Mouse (Mus musculus) lung, adult 18-20 months (tissue): ENCODE data around the gene Parp1.
A peak's percentile ranks its signal among the peaks of the same experiment; 100 is the strongest.
"Not testable (repeated sequence)": the region's sequence is repeated elsewhere in the genome, so short reads cannot be mapped to it uniquely, and the experiment has no call there.

Experiments used
- DNase-seq, 2 experiments: peaks; one replicate each; pipeline ENCODE4 v3.0.0; 2022; ENCODE audit warnings: mixed read lengths in 2 of 2

Gene Parp1

DNA sequence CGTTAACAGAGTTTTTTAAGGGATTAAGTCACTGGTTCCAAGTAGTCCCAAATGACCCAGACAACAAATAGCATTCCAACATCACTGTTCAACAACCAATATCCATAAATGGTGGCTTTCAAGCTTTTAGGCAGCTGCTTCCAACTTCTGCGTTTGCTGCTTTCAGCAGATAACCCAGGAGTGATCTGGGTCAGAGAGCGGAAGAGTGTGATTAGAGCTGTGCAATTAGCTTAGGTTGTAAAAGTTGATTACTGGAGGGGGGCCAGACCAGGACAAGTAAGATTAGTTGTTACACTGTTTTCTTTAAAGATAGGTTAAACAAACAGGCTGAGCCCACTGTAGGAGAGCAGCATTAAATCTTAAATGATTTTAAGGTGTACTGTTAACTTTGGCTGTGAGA is 7.5 kb upstream of the Parp1 start:
- no peak for DNase-seq

DNA sequence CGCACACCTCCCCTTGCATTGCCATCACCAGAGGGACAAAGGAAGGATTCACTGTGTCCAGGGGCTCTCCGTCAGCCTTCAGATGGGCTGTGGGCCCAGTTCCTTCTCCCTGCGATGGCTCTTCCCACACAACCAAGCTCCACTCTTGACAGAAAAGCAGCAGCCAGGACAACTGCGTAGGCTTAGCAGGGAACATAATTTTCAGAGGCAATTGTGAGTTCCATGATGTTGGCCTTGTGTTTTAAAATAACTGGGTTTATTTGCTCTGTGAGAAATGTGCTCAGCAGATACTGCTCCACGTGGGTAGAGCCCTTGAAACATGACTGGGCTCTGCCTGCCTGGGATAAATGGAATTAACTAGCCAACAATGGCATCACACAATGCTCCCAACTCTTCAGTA is 3.8 kb upstream of the Parp1 start:
- no peak for DNase-seq

DNA sequence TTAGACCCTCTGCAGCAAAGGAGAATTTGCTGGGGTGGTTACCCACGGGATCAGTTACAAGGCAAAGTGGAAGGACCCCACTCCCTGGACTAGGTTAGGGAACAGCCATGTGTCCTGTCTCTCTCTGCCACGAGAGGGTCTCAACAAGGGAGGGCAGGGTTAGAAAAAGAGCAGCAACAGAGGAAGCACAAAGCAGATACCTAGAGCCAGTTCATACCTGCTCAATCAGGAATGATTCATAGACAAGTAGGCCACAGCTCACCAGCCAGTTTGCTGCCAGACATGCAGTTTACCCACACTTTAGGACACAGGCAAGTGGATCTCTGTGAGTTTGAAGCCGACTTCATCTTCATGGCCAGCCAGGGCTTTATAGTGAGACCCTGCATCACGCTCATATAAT is 963 bp upstream of the Parp1 start:
- no peak for DNase-seq

DNA sequence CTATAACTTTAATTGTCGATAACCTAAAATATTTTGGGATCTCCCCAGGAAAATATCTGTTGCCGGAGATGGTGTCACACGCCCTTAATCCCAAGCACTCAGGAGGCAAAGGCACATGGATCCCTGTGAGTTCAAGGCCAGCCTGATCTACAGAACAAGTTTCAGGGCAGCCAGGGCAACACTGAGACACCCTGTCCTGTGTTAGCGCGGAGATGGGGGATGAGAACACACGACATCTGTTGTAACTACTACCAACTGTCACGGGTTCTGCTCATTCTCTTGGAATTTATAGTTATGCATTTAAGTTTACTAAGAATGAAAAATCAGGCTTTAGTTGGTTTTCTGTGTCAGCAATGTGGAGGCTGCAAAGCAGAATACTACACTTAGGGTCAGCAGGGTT is 476 bp upstream of the Parp1 start:
- no peak for DNase-seq

DNA sequence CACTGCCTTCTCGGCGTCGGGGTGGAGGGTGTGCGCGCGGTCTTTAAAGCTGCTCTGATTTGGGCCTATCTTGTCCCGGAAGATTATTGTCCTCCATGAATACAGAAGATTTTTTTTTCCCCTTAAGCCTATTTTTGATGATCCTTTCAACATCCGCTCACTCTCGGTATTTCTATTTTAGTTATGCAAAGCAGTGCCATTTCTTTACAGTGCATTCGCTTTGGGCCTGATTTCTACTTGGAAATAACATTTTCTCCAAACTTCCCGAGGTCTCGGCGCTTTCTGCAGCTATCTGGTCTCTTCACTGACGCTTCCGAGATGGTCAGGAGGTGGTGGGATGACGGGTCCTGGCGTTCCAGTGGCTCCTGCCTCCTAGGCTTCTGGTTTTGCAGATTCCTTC is 729 bp downstream of the Parp1 start:
- no peak for DNase-seq

DNA sequence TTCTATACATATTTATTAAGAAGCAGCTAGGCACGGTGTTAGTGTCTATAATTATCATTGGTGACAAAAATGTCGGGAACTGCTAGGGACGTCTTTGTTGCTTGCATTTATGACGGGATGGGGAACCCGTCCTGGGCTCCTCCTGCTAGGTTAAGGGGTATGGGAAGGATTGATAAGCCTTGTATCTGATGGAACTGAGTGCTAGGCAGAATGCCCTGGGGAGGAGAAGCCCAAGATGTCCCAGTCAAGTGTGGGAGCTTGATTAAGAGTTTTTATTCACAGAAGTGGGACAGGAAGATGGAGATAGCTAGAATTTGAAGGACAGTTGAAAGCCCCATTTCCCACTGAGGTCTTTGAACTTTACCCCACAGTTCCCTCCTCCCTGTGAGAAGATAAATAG is 1.5 kb downstream of the Parp1 start:
- DNase-seq, result no peak

DNA sequence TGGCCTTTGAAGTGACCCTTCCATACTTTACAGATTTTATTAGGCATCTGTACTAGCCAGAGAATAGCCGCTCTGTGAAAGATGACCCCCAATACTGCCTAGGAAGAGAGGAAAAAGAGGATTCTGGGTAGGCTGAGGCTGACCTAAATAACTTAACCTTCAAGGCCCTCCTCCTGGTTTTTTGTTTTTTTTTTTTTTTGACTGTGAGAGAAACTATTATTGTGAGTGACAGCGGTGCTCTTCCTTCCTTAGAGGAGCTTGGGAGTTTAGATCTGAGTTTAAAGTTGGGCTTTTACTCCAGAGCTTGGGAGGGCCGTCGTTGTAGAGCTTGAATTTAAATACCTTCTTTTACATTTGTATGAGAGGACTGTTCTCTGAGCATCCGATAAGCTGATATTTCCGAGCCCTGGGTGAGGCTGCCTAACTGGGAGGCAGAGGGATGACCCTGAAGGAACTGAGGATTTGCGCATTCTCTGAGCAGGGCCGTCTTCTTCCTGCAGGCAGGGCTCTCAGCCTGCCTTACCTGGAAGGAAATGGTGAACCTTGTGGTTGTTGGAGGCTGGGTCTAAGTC is 2.4 kb downstream of the Parp1 start:
- no peak for DNase-seq

DNA sequence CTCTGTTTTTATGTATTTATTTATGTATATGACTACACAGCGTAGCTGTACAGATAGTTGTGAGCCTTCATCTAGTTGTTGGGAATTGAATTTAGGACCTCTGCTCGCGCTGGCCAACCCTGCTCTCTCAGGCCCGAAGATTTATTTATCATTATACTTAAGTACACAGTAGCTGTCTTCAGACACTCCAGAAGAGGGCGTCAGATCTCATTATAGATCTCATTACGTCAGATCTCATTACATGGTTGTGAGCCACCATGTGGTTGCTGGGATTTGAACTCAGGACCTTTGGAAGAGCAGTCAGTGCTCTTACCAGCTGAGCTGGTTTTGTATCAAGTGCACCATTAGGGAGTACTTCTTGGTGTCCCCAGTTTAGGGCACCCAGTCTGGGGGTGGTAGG is 3.0 kb downstream of the Parp1 start:
- not testable (repeated sequence) for DNase-seq

DNA sequence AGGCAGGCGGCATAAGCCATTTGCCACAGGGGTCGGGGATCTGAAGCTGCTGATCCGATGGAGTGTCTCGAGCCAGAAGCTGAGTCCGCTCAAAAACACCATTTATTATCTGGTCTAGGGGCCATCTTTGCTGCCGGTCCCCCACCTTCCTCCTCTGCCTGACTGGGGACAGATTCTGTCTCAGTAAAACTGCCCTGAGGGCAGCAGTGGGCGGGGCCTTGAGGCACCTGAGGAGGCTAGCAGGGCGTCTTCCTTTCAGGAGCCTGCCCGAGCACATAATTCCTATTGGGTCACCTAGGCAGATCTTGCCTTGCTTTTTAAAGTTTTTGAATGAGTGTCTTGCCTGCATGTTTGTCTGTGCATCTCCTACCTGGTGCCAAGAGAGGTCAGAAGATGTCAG is 3.4 kb downstream of the Parp1 start:
- no peak for DNase-seq

DNA sequence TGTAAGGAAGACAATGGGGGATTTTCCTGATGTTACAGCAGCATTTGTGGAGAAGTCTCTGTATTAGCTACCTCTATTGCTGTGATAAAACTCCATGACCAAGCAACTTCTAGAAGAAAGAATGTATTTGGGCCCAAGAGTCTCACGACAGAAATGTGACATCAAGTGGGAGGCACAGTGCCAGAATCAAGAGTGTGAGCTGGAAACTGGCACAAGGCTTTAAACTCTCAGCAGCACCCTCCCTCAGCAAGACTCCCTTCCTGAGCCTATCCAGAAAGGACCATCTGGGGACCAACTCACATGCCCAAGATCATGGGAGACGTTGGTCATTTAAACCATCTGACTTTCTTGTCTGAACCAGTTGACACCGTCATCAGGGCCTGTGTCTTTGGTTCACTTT is 7.8 kb downstream of the Parp1 start:
- DNase-seq, result peak; percentile 42 to 50

DNA sequence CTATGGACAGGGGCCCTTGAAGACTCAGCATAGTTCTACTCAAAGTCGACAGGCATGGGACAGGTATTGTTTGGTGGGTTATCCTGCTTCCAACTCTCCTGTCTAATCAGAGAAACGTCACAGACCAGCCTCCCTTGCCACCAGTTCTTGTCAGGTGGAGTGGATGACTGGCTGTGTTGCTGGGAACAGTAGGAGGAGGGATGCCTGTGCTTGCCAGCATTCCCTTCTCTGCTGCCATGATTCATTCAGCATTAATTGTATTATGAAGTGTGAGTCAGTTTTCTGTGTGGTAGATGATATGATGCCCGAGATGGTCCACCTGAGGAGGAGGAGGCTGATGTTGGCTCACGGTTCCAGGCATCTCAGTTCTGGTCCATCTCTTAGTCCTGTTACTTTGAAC is 9.1 kb downstream of the Parp1 start:
- no peak for DNase-seq

DNA sequence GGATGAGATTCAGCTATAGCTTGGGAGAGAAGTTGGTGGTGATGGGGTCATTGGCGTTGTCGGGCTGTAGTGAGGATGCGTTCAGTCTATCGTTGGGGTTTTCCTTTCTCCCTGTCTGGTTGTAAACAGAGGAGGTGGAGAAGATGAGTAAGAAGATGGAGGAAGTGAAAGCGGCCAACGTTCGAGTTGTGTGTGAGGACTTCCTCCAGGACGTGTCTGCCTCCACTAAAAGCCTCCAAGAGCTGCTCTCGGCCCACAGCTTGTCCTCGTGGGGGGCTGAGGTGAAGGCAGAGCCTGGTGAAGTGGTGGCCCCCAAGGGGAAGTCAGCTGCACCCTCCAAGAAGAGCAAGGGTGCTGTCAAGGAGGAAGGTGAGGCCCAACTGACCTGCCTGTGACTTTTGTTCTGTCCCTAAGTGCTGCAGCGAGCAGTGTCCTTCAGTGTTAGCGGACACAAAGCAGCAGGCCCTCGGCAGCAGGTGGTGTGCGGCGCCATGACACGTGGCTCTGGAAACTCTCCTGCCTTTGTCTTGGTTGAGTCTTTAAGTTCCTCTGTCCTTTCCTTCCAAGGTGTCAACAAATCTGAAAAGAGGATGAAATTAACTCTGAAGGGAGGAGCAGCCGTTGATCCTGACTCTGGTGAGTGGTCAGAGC is 19.2 kb downstream of the Parp1 start:
- peak; percentile 29 to 42 for DNase-seq

DNA sequence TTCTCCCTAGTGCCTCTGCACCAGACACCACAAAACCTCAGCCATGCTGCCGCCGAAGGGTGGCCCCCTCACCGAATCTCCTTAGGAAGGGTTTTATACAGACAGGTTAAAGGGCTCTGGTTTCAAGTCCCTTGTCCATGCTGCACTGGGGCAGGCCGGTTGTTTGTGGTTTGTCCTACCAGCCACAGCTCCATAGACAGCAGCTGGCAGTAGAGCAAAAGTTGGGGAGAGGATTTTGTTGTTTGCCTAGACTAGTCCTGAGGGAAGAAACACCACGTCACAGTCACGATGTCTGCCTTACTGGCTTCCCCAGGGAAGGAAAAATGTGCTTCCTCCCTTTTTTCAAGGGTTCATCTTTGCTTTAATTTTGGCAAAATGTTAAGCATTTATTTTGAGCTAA is 31.9 kb downstream of the Parp1 start:
- no peak for DNase-seq

DNA sequence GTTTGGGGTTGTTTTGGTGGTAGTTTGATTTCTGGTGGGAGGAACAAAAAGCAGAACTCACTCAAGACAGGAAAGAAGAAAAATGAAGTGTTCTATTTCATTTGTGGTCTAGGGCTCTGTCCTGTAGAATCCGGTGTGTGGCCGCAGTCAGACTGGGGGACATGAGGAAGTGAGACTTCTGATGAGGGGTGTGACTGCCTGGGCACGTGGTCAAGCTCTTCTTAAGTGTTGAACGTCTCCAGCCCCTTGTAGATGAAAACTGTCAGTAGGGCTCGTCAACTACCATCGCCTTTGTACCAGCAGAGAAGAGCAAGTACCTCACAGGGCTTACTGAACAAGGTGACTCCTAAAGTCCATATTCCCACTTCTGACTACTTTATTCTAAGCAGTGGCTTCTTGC is 33.1 kb downstream of the Parp1 start:
- DNase-seq, result peak; percentile 31 to 42

DNA sequence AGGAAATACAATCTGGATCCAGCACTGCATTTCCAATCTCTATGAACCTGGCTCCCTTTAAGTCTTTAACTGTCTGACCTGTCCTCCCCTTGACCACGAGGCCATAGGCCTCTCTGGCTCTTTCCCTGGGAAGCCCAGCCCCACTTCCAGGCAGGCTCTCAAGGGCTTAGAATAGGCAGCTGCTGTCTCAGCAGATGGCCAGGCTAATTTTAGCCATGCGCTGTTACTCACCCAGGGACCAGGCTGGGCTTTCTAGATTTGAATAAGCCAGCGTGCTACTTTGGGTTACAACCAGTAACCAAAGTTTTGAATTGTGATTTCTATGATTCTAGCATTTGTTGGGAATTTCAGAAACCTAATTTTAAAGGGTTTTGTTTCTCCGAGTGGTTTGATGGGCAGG is 35.9 kb downstream of the Parp1 start:
- DNase-seq, result no peak

DNA sequence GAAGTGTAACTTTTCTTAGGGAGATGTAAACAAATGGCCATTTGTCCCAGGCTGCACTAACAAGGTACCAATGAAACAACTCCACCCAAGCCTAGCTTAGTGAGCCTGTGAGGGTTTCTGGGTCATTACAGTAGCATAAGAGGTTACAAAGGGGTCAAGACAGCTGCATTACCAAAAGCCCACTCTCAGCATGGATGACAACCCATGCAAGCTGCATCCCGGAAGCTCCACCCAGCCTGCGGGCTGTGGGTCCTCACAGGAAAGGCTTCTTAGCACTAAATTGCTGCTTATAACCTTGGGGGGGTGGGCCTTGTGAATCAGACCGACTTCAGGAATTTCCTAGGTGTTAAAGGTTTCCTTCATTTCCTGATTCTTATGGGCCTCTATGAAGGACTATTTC is 37.4 kb downstream of the Parp1 start:
- DNase-seq, result no peak

DNA sequence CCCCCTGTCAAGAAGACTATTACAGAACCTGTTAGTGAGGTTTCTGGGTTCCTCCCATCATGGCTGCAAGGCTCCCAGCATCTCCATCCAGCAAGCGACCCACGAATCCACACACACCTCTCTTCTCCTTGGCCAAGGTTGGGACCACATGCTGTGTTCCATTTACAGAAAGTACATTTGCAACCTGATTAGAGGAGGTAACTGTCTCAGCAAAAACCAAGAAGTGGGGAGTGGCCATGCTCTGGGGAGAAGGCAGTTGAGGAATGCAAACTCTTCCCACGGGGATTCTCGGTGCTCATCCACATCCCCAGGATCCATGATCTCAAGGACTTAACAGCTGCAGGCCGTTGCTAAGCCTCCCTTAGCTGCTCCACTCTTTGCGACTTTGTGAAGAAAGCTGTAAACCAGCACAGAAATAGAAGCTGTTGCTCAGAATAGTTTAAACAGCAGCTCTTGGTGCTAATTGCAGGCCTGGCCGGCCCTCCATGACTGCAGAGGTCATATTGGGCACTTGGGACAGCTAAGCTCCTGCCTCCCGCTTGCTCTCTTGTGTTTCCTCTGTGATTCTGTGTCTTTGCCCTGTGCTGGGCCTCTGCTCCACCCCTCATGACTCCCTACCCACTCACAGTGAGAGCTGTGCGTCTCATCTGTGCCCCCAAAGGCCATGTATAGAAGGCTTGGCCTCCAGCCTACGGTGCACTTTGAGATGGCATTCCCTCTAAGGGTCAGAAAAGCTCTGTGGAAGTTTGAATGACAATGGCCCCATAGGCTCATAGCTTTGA is 38.3 kb downstream of the Parp1 start:
- DNase-seq, result no peak

DNA sequence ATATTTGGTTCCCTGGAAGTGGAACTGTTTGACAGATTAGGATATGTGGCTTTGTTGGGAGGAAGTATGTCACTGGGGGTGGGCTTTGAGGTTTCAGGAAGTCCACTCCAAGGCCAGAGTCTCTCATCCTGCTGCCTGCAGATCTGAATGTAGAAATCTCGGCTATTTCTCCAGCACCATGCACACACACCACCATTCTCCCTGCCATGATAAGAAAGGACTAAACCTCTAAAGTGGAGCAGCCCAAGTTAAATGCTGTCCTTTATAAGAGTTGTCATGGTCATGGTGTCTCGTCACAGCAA is 38.8 kb downstream of the Parp1 start:
- DNase-seq, result no peak

DNA sequence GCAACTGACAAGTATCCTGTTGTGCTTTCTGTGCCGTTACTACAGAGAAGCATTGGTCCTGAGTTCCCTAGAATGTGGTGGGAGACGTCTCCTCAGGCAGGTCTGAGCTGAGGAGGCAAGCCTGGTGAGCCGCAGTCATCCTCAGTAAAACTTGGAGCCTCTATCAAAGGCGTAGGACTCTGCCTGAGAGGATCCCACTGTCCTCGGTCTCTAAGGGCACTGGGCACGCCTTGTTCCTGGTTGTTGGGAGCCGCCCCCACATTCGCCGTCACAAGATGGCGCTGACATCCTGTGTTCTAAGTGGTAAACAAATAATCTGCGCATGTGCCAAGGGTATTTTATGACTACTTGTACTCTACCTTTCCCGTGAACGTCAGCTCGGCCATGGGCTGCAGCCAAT is 43.1 kb downstream of the Parp1 start:
- not testable (repeated sequence) for DNase-seq

DNA sequence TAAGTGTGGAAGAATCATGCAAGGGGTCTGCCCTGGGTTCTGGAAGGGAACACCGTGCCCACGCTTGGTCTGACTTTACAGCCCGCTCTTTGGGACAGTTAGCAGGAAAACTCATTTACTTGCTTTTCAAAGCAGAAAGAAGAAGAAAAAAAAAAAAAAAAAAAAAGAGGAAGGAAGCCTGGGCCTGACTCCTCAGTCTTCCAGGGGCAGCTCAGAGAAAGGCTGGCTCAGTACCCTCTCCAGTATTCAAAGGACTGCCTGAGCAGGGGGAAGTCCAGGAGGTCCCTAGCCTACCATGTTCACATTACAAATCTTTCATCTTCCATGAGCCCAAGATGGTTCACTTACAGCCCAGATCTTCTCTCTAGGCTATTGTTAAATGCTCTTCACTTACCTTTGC is 48.0 kb downstream of the Parp1 start:
- no peak for DNase-seq

DNA sequence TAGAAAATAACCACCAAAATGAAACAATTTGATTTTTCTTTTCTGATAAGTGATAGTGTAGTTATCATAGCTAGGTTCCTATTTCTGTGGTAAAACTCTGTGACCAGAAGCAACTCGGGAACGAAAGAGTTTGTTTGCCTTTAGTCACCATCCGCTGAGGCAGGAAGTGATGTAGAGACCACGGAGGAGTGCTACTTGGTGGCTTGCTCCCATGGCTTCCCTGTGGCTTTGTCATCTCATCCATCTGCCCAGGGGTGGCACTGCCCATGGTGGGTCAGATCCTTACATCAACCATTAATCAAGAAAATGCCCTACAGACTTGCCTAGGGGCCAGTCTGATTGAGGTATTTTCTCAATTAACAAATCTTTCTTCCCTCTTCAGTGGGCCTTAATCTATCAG is 53.7 kb downstream of the Parp1 start:
- no peak for DNase-seq

DNA sequence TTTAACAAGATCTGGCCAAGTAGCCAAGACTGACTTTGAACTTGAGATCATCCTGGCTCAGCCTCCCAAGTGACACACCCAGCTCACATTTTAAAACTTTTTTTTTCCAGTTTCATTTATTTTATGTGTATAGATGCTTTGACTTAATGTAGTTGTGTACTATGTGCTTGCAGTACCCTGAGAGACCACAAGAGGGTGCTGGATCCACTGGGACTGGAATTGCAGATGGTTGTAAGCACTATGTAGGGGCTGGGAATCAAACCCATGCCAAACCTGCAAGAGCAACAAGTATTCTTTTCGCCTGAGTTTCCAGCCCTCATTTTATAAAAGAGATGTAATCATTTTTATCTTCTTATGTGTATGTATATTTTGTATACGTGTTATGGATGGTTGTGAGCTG is 55.2 kb downstream of the Parp1 start:
- no peak for DNase-seq

DNA sequence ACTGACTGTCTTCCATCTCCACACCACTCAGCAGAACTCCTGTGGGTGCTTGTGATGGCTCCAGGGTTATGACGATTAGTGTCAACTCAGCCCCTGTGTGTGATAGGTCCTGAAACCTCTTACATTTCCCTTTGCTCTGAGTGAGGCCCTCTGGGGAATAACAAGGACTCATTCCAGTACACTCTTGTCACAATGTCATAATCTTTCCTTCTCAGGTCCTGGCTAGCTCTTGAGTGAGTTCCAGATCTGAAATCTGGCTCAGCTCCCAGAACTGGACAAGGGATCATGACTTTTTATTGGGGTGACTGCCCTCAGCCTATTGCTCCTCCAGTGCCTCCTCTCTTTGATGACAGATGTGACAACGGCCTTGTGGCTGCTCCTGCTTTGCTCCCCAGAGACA is 57.4 kb downstream of the Parp1 start:
- DNase-seq, result peak; percentile 43 to 61

DNA sequence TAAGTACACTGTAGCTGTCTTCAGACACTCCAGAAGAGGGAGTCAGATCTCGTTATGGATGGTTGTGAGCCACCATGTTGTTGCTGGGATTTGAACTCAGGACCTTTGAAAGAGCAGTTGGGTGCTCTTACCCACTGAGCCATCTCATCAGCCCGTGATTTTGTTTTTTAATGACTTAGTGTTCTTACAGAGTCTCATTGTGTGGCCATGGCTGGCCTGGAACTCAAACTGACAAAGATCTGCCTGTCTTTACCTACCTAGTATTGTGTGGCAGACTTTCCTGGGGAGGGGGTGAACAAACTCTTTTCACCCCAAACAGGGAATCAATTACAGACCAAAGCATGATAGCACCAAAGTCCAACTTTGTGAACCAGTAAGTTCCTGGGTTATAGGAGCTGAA is 69.1 kb downstream of the Parp1 start:
- DNase-seq, result not testable (repeated sequence)
